Mouse (Mus musculus) lung, postnatal 14 days (tissue): ENCODE data around the gene Pla2g4b.
A peak's percentile ranks its signal among the peaks of the same experiment; 100 is the strongest.

Experiments
- DNase-seq: peaks from one replicate; pipeline ENCODE4 v3.0.0; 2021

Pla2g4b gene

DNA sequence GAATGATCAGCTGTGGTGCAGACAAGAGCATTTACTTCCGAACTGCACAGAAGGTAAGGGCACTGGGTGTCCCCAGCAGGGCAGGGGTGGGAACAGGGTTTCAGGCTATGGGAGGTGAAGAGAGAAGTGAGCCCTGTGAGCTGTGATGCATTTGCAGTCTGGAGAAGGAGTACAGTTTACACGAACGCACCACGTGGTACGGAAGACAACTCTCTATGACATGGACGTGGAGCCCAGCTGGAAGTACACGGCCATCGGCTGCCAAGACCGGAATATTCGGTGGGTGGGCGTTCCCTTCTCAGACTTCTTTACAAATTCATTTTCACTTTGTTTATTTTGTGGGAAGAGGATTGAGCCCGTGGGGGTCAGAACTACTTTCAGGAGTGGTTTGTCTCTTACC, 15.6 kb upstream of the Pla2g4b start:
- DNase-seq = no peak

DNA sequence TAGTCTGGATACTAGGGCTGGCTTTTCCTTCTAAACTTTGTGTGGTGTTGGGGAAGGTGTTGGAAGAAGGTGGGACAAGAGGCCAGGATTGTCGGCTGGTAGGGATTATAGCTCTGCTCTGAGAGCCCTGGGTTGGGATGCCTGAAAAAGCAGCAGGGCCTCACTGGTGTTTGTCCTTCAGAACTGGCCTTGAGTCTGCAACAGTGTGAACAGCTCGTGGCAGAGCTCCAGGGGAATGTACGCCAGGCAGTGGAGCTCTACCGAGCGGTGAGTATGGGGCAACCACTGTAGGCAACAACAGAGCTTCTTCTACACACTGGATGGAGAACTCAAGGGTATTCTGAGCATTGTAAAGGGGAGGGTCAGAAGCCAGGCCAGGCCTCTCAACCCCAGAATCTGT, 8.9 kb upstream of the Pla2g4b start:
- DNase-seq = no peak

DNA sequence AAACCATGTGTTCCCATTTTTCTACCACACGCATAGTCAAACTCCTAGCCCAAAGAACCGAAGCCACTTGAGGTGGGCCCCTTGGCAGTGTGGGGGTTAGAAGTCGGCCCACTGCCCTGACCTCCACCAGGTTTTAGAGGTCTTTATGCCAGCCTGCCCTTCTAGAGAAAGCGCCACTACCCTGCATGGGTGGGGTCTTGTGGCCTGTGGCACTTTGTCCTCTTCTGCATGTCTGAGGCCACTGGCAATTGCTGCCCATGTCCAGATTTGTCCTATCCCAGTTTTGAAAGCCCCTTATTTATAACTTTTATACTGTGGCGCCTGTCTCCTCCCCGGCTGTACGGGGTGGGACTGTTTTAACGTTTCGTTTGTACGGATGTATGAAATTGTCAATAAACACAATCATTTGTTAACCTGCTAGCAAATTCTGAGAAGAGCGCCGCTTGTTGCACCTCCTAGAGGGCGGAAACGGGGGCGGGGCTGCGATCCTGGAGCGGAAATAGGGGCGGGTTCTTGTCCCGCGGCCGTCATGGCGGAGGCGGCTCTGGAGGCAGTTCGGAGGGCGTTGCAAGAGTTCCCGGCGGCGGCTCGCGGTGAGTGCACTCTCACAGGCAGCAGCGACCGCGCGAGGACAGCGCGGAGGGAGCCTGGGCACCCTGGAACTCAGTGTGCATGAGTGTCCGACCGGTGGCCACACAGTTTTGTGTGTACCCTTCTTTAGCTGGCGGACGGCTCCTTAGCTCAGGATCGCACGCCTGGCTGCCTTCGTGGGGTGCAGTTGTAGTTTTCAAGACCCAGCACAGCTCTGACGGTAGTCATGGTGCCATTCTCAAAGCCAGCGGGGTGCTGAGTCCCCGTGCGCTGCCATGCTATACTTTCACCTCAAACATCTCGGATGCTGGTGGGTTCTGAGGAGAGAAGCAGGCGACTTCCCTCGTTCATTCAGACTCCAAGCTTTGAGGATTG, 6.0 kb upstream of the Pla2g4b start, which contains the start of the genes Jmjd7 and Gm28042:
Gene Jmjd7, plus strand, starts transcription at position 500 of the 966 bp plus-strand sequence.
Gene Gm28042, plus strand, starts transcription at position 510 of the 966 bp plus-strand sequence.
- peak; percentile 96 for DNase-seq

DNA sequence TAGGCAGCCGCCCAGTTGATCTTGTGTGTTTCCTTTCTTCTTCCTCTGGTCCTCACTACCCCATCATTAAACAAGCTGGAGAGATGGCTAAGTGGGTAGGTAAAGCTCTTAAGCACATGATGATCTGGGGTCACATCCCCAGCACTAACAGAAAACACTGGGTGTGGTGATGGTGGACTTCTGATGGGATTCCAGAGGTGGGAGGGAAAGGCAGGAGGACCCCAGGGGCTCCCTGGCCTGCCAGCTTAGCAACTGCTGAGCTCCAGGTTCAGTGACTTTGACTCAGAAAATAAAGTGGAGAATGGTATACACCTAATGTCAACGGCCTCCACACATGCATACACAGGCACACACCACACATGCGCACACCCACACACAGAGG, 5.3 kb upstream of the Pla2g4b start:
- DNase-seq = no peak

DNA sequence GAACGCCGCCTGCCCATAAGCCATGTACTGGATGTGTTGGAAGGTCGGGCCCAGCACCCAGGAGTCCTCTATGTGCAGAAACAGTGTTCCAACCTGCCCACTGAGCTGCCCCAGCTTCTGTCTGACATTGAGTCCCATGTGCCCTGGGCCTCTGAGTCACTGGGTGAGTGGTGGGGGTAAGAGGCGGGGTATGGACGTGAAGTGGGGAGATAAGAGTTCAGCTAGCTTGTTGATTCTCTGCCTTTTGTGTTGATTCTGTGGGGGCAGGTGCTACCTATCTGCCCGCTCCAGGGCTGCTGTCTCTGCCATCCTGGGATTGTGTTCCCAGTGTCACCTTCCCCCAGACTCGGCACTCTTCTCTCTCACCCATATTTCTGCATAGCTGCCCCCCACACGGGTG, 2.8 kb upstream of the Pla2g4b start:
- no peak for DNase-seq

DNA sequence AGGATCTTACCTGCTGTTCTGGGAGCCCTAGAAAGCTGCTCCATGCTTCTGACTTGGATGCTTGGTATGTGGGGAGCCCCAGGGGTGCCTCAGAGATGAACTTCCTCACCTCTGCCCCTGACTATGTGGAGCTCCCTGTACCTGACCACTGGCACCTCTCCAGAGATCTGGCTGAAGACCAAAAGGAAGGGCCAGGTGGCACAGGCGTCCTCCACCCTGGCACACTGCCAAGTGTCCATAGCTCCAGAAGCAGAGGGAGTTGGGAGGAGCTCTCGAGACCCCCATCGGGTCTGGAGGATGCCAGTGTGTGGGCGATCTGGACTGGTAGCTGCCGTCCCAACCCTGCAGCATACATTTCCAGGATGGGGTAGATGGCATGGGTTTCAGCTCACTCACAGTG, 509 bp downstream of the Pla2g4b start:
- peak; percentile 23 for DNase-seq

DNA sequence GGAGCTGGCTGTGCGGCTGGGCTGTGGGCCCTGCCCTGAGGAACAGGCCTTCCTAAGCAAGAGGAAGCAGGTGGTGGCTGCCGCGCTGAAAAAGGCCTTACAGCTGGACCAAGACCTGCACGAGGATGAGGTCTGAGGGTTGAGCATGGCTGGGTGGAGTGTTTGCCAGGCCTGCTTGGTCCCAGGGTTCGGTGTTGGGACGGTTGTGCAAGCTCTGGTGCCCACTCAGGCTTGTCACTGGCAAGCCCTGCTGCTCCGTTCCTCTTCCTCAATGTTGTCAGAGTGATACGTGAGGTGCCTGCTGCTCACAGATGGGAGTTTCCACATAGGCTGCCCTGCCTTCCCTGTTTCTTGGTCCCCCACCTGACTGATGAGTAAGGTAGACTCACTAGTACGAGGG, 4.5 kb downstream of the Pla2g4b start:
- no peak for DNase-seq

DNA sequence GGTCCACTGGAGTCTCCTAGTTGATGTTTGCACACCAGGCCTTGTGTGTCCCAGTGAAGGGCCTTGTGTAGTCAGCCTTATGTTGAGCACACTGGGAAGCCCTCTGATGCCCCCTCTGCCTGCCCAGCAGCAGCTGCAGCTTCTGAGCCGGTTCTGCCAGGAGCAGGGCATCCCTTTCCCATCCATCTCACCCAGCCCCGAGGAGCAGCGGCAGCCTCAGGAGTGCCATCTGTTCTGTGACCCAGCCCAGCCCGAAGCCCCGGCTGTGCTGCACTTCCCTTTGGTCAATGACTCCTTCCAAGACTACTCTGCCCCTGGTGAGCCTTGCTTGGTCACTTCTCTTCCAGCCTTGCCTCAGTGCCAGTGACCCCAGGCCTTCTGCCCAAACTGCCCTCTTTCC, 7.8 kb downstream of the Pla2g4b start:
- DNase-seq = no peak

DNA sequence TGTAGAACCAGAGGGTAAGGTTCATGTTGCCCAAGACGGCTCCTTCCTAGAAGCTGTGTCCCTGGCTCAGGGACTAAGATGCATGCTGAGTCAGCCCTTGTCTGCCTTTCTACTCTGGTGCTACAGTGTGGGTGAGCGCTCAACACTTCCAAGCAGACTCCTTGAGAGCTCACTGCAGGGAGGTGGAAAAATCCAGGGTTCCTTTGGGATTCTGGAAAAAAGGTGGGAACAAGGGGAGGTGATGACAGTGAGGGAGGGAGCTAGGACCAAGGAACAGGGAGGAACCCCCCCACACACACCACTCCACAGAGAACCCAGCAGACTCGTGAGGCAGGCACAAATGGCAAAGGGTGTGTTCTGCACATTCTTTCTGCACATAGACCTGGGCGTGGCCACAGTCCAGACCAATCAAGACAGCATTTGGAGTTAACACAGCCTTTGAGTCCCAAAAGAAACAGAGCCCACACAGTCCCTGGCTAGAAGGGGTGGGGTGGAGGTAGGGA, 10.9 kb downstream of the Pla2g4b start:
- DNase-seq = peak; percentile 22

DNA sequence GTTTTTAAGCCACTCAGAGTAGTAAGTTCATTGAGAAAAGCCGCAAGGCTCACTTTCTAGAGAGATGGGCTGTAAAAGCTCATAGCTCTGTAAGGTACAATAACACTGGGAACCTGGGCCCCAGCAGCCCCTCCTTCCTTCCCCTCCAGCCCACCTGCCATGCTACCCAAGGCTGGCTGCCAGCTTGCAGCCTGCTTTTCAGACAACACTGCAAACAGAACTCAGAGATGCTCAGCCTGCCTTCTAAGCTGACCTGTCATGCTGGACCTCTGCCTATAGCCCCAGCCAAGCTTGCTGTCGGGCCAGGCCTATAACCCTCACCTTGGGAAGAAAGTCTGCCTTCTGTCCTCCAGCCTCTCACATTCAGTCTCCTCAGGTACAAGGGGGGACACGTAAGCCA, 11.5 kb downstream of the Pla2g4b start:
- DNase-seq = no peak

DNA sequence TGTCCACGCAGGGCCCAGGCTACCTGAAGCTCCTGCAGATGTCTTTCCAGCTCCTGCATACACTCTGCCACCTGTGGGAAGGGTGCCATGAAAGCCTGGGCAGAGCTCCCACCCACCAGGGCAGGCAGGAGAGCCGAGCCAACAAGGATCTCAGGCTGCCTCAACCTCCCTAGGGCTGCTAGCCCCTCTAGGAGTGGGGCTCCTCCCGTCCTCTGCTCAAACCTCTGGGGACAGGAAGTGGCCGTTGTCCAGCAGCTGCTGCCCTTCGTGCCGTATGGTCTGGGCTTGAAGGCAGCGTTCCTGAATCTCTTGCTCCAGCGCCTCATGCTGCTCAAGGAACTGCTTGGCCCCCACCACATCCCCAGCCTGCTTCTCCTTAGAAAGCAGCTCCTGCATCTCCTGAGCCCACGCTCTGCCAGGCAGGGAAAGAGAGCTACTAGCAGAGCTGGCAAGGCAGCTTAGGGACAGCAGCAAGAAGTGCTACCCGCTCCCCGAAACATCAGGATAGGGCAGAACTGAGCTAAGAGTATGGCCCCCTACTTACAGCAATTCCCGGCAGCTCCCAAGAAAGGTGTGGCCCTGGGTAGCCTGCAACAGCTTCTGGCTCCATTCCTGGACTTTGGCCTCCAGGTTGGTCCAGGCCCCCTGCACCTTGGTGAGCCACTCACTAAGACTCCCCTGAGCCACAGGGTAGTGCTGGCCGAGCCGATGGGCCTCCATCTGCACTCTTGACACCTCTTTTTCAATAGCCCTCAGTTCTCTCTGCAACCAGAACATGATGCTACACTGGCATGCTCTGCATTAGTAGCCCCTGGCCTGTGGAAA, 13.5 kb downstream of the Pla2g4b start:
- DNase-seq = no peak

DNA sequence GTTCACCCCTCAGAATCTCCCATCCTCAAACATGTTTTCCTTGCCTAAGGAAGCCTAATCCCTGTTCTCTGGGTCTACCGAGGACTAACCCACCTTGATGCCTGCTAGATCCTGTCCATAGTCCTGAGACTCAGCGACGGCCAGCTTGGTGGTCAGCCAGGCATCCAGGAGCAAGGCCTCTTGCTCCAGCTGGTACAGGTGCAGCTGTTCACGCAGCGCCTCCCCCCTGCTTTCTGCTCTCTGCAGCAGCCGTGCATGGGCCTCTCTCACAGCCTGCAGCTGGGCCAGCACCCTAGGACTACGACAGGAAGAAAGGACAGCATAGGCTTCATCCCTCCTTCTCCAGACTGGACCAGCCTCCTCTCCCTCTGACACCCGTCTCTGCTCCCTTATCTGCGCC, 15.0 kb downstream of the Pla2g4b start:
- DNase-seq = no peak

DNA sequence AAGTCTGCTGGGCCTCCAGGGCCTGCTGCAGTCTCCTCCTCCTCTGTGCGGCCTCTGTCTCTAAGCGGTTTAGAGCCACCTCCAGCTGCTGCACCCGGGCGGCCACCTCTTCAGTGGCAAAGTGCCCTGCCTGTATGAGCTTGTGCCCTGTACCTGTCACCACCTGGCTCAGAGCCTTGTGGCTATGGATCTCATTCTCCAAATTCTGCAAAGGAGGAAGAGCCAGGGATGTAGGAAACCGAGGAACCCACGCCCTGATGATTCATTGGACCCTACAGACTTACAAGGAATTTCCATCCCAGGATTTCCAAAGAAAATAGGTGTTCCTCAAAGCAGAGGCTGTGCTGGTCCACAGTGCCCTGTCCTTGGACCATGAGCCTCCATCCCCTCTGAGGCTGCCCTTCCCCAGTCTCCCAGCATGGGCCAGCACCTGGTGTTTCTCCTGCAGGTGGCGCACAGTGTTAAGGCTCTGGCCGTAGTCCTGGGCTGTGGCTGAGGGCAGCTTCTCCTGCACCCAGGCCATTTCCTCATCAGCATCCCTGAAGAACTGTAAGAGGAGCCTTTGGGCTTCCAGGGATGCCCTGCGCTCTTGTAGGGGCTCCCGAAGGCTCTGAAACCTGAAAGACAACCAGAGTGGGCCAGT, 16.5 kb downstream of the Pla2g4b start:
- peak; percentile 77 for DNase-seq

DNA sequence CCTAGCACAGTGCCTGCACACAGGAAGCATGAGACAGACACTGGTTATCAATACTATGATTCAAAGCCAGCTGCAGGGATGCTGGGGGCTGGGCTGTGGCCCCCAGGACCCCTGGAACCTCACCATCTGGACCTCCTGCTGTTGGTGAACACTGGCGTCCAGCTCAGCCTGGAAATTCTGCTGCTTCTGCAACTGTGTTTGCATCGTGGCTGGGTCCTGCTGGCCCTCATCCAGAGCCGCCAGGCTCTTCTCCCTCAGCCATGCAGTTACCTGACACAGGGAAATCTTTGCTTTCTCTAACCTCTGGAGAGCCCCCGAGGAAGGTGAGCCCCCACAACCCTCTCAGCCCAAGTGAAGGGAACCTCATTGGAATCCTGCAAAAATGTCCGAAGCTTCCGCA, 18.2 kb downstream of the Pla2g4b start:
- no peak for DNase-seq

DNA sequence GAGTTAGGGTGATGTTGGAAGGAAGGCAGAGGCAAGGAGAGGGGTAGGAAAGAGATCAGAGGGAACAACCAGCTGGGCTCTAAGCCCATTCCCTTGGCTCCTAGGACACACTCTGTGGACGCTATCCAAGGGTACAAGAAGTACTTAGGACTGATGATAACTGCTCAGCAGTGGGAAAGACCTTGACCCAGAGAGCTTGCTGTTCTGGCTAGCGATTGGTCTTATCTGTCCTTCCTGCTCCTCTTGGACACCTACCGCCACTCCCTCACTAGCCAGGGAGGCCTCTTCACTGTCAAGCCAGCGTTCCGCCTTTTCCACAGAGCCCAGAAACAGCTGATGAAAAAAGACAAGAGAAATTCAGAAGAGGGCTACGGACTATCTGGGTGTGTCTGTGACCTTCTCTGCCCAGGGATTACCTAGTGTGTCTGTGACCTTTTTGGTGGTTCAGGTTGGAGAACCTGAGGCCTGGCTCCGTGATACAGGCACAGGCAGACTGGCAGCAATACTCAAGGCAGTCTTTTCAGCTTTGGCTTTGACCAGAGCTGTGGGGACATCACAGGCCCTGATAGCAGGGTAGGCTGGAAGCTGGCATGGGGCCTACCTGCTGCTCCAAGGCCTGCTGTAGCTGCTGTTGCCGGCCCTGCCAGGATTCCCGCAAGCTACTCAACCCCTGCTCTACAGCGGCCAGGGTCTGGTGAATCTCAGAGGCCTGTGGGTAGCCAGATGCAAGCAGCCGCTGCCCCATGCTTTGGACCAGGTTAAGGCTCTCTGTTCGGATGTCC, 21.7 kb downstream of the Pla2g4b start:
- DNase-seq = no peak

DNA sequence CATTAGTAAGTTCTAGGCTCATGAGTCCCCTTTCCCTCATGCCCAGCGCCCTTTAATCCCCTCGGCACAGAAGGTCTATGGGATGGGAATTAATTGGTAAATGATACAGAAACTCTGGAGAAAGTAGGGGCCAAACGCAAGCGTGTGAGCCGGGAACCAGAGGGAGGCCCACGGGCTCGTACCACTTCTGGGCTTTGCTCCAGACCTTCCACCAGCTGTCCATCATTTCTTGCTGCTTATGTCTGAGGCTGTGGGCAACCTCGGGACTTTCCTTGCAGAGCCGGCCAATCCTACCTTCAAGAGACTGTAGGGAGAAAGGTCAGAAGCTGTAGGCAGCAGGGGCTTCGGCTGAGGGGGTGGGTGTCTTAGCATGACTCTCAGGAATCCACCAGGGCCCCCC, 22.7 kb downstream of the Pla2g4b start:
- no peak for DNase-seq

DNA sequence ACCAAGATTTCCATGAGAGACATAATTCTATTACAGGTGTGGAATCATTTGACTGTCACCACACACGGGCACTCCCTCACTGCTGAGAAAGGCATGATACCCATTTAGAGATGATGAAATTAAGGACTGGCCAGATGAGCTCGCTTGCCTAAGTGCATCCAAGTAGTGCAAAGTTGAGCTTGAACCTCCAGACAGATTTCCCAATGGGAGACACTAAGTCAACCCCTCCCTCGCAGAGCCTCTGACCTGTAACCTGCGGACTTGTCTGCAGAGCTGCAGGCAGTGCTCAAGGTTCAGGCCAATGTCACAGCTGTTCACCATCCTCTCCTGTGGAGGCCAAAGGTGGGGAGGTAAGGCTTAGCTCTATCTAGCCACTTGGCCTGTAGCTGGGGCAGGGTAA, 25.6 kb downstream of the Pla2g4b start:
- no peak for DNase-seq

DNA sequence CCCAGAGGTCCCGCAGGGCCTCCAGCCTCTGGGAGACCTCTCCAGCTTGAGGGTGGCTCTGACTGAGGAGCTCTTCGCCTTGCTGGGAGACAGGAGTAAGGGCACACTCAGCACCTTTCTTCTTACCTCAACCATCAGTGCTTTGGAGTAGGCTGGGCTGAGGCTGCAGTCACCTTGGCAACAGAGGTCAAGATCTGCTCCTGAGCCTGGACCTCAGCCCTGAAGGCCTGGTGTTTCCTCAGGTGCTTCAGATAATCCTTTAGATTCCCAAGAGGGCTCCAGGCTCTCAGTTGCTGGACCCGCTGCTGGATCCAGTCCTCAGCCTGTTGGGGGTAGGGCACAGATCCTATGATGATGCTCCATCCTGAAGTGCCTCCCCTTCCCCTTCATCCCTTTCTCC, 26.2 kb downstream of the Pla2g4b start:
- DNase-seq = no peak

DNA sequence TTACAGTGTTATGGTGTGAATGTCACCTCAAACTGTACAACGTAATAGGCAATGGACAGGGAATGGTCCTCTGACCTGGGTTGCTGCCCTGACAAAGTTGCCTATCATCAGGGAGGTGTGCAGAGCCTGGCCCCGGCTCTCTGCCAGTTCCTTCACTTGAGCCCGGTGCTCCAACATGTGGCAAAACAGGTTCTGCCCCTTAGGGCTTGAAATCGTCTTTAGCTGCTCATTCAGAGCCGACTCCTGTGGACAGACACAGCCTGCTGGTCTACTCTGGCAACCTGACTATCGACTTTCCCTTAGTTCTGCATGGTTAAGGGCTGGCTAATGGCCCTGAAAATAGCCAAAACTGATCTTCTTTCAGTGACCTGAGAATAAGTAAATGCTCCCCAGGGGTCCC, 27.0 kb downstream of the Pla2g4b start:
- peak; percentile 73 for DNase-seq

DNA sequence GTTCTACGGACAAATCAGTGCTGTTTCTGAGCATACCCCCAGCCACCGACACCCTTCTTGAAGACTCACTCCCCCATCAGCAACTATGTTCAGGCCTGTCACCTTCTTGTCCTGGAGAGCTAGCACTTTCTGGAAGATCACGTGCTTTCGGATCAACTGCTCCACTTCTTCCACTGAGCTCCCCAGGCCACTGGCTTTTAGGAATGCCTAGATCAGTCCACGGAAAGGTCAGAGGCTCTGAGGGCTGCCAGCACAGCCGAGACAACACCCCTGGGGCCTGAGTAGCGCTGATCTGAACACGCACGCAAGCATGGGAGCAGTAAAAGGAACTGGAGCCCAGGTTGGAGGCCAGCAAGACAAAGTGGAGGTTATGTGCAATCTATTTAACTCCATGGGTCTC, 27.4 kb downstream of the Pla2g4b start:
- DNase-seq = no peak

DNA sequence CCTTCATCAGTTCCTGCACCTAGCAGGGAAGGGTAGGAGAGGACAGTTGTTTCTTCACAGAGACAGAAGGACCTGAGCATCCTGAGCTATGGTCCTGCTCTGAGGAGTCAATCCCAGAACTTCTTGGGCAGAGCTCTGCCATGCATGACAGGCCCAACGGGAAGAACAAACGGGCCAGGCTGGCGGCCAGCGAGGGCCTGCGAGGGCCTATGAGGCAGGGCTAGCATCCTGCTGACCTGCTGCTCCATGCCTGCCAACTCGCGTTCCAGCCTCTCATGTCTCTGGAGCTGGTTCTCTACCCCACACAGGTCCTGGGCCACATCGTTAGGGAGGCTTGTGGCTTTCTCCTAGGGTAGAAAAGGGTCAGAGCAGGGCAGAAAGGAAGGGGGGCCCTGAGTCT, 29.0 kb downstream of the Pla2g4b start:
- DNase-seq = no peak

DNA sequence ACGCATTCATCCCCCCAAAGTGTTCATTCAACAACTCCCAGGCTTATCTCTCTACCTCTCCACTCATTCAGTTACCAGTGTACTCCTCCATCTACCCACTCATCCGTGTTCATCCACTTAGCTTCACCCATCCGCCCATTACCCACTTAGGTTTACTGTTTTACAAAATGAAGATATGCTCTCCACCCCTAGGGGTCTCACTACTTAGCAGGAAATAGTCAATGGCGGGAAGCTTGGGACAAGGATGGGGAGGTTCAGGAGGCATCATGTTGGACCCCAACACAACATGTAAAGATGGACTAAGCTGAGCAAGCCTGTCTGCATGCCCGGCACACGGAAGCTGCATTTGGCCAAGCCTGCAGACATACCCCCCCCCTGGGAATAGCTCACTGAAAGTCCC, 31.4 kb downstream of the Pla2g4b start:
- DNase-seq = no peak
